Mouse (Mus musculus) kidney, embryonic 15.5 days (tissue): ENCODE data around the gene Pmp22. TPM values are rescaled to one million over a fixed set of nuclear protein-coding genes. Genes with fewer than 3 reads are reported as not detected.

Experiments used
- ATAC-seq: fragments of 200-750 bp; cut with Nextera tagmentation; replicated peaks from 2 replicates; pipeline ENCODE4 v1.8.0; 2017; ENCODE audit warnings: moderate TSS enrichment; ENCODE audit not compliant: low FRiP score
- H3K27ac ChIP-seq: fragments of 300-500 bp; sonication (generic); 2 replicates; pipeline ENCODE4 v1.5.1; 2015; ENCODE audit warnings: mild to moderate bottlenecking, inconsistent platforms
- H3K27me3 ChIP-seq: fragments of 300-500 bp; sonication (generic); 2 replicates; pipeline ENCODE4 v1.6.1; 2015; ENCODE audit warnings: inconsistent platforms
- H3K36me3 ChIP-seq: fragments of 300-500 bp; sonication (generic); 2 replicates; pipeline ENCODE4 v1.6.1; 2015; ENCODE audit warnings: inconsistent platforms
- H3K4me1 ChIP-seq: fragments of 300-500 bp; sonication (generic); 2 replicates; pipeline ENCODE4 v1.6.1; 2015; ENCODE audit warnings: inconsistent platforms
- H3K4me2 ChIP-seq: fragments of 300-500 bp; sonication (generic); 2 replicates; pipeline ENCODE4 v1.6.1; 2015; ENCODE audit warnings: moderate library complexity, mild to moderate bottlenecking, inconsistent platforms
- H3K4me3 ChIP-seq: fragments of 300-500 bp; sonication (generic); replicated peaks from 2 replicates; pipeline ENCODE4 v1.5.1; 2015; ENCODE audit warnings: mild to moderate bottlenecking, inconsistent platforms
- H3K9ac ChIP-seq: fragments of 300-500 bp; sonication (generic); 2 replicates; pipeline ENCODE4 v1.6.1; 2015; ENCODE audit warnings: mild to moderate bottlenecking, inconsistent platforms
- H3K9me3 ChIP-seq: fragments of 300-500 bp; sonication (generic); replicated peaks from 2 replicates; pipeline ENCODE4 v1.6.1; 2016; ENCODE audit warnings: inconsistent platforms
- WGBS: fragments of 180-500 bp; shearing (Covaris S2); methylation state at CpG from one replicate; pipeline ENCODE4 v1.1.7; 2015; ENCODE audit warnings: mixed read lengths; 5-methylcytosine and 5-hydroxymethylcytosine counted together
- polyA plus RNA-seq: library from polyadenylated mRNA; unstranded; fragments of >200 nt; fragmentation: Nextera tagmentation; extraction: Ambion mirVana; gene quantifications from 2 replicates; pipeline ENCODE4 v1.2.1, GENCODE M21; 2015

Gene Pmp22
- polyA plus RNA-seq, 1 experiment from 2014 or later = 115 TPM

- Histone ChIP-seq H3K9ac (no peak overlapping the region), H3K4me1 (no peaks in the 10 kb centered on the region), H3K36me3 (no peaks in the 10 kb centered on the region), H3K9me3 (no peaks in the 10 kb centered on the region), H3K27ac (no peak overlapping the region), H3K27me3 (no peaks in the 10 kb centered on the region), H3K4me3 (no peak overlapping the region), H3K4me2 (no peak overlapping the region)
- WGBS = 88% methylated on average over 3 of the region's 3 CpGs
- no peak for ATAC-seq
These were observed 18.5 kb upstream of the Pmp22 start for GRCm38 (mm10) chr11:63110329-63110728.

- Histone ChIP-seq H3K27me3 (no peaks in the 10 kb centered on the region), H3K4me2 (no peak overlapping the region), H3K27ac (no peak overlapping the region), H3K9ac (no peak overlapping the region), H3K4me3 (no peak overlapping the region), H3K9me3 (no peaks in the 10 kb centered on the region), H3K4me1 (0 out of 2 replicates have a peak, but pooled peaks cover 5% of the 10 kb centered on the region), H3K36me3 (no peaks in the 10 kb centered on the region)
- no peak for ATAC-seq
- WGBS = 81% methylated on average over 8 of the region's 8 CpGs
These were observed 13.8 kb upstream of the Pmp22 start for GRCm38 (mm10) chr11:63114807-63115641.

DNA sequence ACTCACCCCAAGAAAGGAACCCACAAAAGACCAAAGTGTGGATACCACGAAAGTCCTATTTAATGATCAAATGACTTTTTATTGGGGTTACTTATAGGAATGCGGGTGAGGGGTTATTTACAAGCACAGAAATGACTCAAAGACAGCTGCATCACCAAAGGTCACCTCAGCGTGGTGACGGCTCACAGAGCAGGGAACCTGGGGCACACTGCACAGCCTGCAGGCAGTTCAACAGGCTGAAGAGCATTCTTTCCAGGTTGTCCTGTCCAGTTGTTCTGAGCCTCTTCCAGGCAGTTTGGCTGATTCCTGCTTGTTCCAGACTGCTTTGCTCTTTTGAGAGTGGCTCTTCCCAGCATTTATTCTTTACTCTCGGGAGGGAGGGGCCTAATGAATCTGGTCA, 12.1 kb upstream of the Pmp22 start:
- no peaks in the 10 kb centered on the region for H3K36me3 ChIP-seq
- H3K4me1 ChIP-seq = 0 out of 2 replicates have a peak, but pooled peaks cover 5% of the 10 kb centered on the region
- no peak overlapping the region for H3K27ac ChIP-seq
- no peak for ATAC-seq
- H3K4me2 ChIP-seq = no peak overlapping the region
- WGBS = 81% methylated on average over 5 of the region's 5 CpGs
- H3K4me3 ChIP-seq = no peak overlapping the region
- no peaks in the 10 kb centered on the region for H3K9me3 ChIP-seq
- H3K9ac ChIP-seq = no peak overlapping the region
- H3K27me3 ChIP-seq = no peaks in the 10 kb centered on the region

DNA sequence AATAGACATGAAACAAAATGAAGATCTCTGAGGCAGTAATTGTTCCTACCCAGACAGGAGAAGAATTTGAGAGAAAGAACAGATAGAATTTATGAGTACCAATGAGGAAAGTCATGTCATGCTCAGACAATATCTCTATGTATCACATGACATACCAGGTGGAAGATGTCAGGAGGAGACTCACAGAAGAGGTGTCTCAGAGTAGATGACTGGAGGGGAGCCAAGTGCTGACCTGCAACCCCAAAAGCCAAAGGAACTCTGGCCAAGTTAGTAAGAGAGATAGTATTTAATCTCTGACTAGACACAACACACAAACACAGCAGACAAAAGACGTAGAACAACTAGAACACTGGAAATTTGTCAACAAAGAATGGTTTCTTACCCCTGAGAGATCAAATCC, 11.5 kb upstream of the Pmp22 start:
- Histone ChIP-seq H3K27me3 (no peaks in the 10 kb centered on the region), H3K9ac (no peak overlapping the region), H3K9me3 (no peaks in the 10 kb centered on the region), H3K4me3 (no peak overlapping the region), H3K4me1 (0 out of 2 replicates have a peak, but pooled peaks cover 5% of the 10 kb centered on the region), H3K27ac (no peak overlapping the region), H3K4me2 (no peak overlapping the region), H3K36me3 (no peaks in the 10 kb centered on the region)
- no peak for ATAC-seq
- 67% methylated on average over 1 of the region's 1 CpGs for WGBS

GRCm38 (mm10) chr11:63119791-63120190, 9.0 kb upstream of the Pmp22 start:
- H3K27ac ChIP-seq = no peak overlapping the region
- no peaks in the 10 kb centered on the region for H3K9me3 ChIP-seq
- no peak overlapping the region for H3K9ac ChIP-seq
- H3K4me1 ChIP-seq = 0 out of 2 replicates have a peak, but pooled peaks cover 5% of the 10 kb centered on the region
- ATAC-seq = no peak
- no peaks in the 10 kb centered on the region for H3K36me3 ChIP-seq
- no peaks in the 10 kb centered on the region for H3K27me3 ChIP-seq
- no peak overlapping the region for H3K4me2 ChIP-seq
- WGBS = 81% methylated on average over 7 of the region's 7 CpGs
- H3K4me3 ChIP-seq = no peak overlapping the region

DNA sequence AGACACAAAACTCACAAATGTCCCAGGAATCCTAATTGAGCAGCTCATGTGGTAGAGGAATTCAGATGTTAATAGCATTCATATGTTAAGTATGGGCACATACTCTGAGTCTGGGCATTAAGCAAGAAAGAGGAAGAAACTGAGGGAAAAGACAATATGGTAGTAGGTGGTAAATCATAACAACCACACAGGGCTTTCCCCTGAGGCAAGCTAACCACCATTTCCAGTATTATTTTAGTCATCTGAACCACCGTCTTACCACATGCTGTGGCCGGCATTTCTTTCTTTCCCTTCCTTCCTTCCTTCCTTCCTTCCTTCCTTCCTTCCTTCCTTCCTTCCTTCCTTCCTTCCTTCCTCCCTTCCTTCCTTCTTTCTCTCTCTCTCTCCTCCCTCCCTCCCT, 6.5 kb upstream of the Pmp22 start:
- H3K9ac ChIP-seq = no peak overlapping the region
- H3K27ac ChIP-seq = no peak overlapping the region
- no peak overlapping the region for H3K4me3 ChIP-seq
- 66% methylated on average over 2 of the region's 2 CpGs for WGBS
- no peaks in the 10 kb centered on the region for H3K27me3 ChIP-seq
- no peak for ATAC-seq
- H3K4me2 ChIP-seq = no peak overlapping the region
- H3K4me1 ChIP-seq = no peaks in the 10 kb centered on the region
- H3K36me3 ChIP-seq = no peaks in the 10 kb centered on the region
- H3K9me3 ChIP-seq = no peaks in the 10 kb centered on the region

DNA sequence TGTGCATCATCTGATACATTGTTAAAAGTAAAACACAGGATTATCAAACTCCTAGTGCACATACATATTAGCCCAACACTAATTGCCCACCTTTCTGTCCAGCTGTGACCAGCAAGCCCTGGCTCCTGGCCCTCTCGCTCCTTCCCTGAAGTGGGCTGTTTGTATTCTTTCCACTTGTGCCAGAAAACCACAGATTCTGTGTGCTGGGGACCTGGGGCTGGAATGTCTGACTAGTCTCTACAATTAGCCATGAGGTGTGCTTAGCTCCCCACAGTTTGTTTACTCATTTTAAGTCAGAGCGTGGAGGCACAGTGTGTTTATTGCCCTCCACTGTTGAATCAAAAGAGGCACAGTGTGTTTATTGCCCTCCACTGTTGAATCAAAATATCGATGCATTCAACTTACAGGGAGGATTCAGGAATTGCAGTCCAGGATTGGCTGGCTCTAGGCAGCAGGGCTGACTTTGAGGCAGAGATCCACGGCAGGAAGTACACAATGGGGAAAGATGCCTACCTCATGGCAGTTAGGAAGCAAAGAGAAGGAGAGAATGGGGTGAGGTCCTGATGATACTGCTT, 5.9 kb upstream of the Pmp22 start:
- Histone ChIP-seq H3K27ac (no peak overlapping the region), H3K9me3 (no peaks in the 10 kb centered on the region), H3K4me3 (no peak overlapping the region), H3K27me3 (no peaks in the 10 kb centered on the region), H3K4me2 (no peak overlapping the region), H3K9ac (no peak overlapping the region), H3K36me3 (no peaks in the 10 kb centered on the region), H3K4me1 (no peaks in the 10 kb centered on the region)
- 59% methylated on average over 4 of the region's 4 CpGs for WGBS
- no peak for ATAC-seq

- Histone ChIP-seq H3K4me2 (no peak overlapping the region), H3K27ac (no peak overlapping the region), H3K27me3 (peaks cover 13% of the 10 kb centered on the region), H3K9me3 (no peaks in the 10 kb centered on the region), H3K4me3 (no peak overlapping the region), H3K36me3 (no peaks in the 10 kb centered on the region), H3K4me1 (peaks cover 2% of the 10 kb centered on the region), H3K9ac (no peak overlapping the region)
- 10% methylated on average over 4 of the region's 4 CpGs for WGBS
- no peak for ATAC-seq
These were observed 4.5 kb upstream of the Pmp22 start for GRCm38 (mm10) chr11:63124316-63124715.

- Histone ChIP-seq H3K36me3 (no peaks in the 10 kb centered on the region), H3K27me3 (peaks cover 28% of the 10 kb centered on the region), H3K4me2 (no peak overlapping the region), H3K4me3 (no peak overlapping the region), H3K4me1 (peaks cover 18% of the 10 kb centered on the region), H3K9me3 (no peaks in the 10 kb centered on the region), H3K9ac (no peak overlapping the region), H3K27ac (no peak overlapping the region)
- no peak for ATAC-seq
- 64% methylated on average over 5 of the region's 5 CpGs for WGBS
These were observed 2.8 kb upstream of the Pmp22 start for GRCm38 (mm10) chr11:63125832-63126456.

- Histone ChIP-seq H3K4me3 (no peak overlapping the region), H3K4me1 (peaks cover 29% of the 10 kb centered on the region), H3K9me3 (no peaks in the 10 kb centered on the region), H3K36me3 (no peaks in the 10 kb centered on the region), H3K4me2 (no peak overlapping the region), H3K27ac (no peak overlapping the region), H3K27me3 (peaks cover 38% of the 10 kb centered on the region), H3K9ac (no peak overlapping the region)
- ATAC-seq = no peak
- 70% methylated on average over 8 of the region's 8 CpGs for WGBS
These were observed 1.8 kb upstream of the Pmp22 start for GRCm38 (mm10) chr11:63126976-63127375.

- Histone ChIP-seq H3K4me2 (no peak overlapping the region), H3K4me1 (peaks cover 34% of the 10 kb centered on the region), H3K27ac (no peak overlapping the region), H3K27me3 (peaks cover 43% of the 10 kb centered on the region), H3K4me3 (no peak overlapping the region), H3K9me3 (no peaks in the 10 kb centered on the region), H3K9ac (no peak overlapping the region), H3K36me3 (no peaks in the 10 kb centered on the region)
- 91% methylated on average over 4 of the region's 4 CpGs for WGBS
- no peak for ATAC-seq
These were observed 1.3 kb upstream of the Pmp22 start for GRCm38 (mm10) chr11:63127513-63127912.

DNA sequence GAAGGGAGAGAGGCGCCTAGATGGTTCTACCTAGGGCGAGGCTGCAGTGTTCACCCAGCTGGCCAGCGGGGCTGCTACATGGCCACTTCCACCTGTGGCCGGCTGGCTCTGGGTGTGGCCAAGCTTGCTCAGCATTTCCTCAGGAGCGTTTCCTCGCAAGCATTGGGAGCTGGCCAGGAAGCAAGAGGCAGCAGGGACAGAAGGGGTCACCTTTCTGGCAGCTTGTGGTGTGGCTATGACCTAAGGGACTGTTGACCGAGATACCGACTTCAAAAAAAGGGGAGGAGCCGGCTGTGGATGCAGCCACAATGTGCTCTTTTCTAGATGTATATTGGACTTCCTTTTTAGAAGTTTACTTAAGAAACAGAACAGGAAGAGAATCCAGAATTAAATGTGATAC, 593 bp downstream of the Pmp22 start:
- peak overlapping the region; percentile 89 for H3K4me2 ChIP-seq
- peak overlapping the region; percentile 5; the same call in 1 of the 2 replicates for H3K4me3 ChIP-seq
- WGBS = 33% methylated on average over 9 of the region's 9 CpGs

More for the DNA sequence above, 593 bp downstream of the Pmp22 start:
- Histone ChIP-seq H3K36me3 (no peaks in the 10 kb centered on the region; the same call in 1 of the 2 replicates), H3K9me3 (no peaks in the 10 kb centered on the region), H3K27ac (no peak overlapping the region), H3K27me3 (peaks cover 59% of the 10 kb centered on the region), H3K4me1 (peaks cover 46% of the 10 kb centered on the region), H3K9ac (no peak overlapping the region)
- ATAC-seq = no peak
